Mouse (Mus musculus): ENCODE measurements around the gene Pinlyp.

- no peak for TF ChIP-seq CTCF (IDR thresholded peaks at IDR 0.05; ENCODE audit: borderline replicate concordance, insufficient read depth, low read depth, low read length)
- no peak for TF ChIP-seq POLR2A (IDR thresholded peaks at IDR 0.05; ENCODE audit: borderline replicate concordance, insufficient read depth, low read length)
These were observed 25.2 kb upstream of the Pinlyp start for GRCm38 (mm10) chr7:24571071-24571470.

All from cerebellum, adult 2 months (tissue).